9 mouse cellular contexts compared by ENCODE assay signal in genomic region chr10:24797246-24797645, GRCm38 (mm10). TPM values are rescaled to one million over a fixed set of nuclear protein-coding genes. Genes with fewer than 3 reads are reported as not detected.
DNase-seq lines count a peak whose midpoint lies in the region; ATAC-seq and TF ChIP-seq lines count a peak whose summit lies in the region.
"Had no signal": no experiment of that assay in that cellular context is flagged by ENCODE, and none has a peak within 500 bp of the region (broad histone marks: within the 10 kb centered on the region; RNA-seq: fewer than 3 reads in every experiment).

No protein-coding gene starts in this region.

- TF ChIP-seq EP300 in liver, postnatal 0 days (IDR thresholded peaks at IDR 0.05; ENCODE audit: low read depth): no peak

- H3K4me1 ChIP-seq in neural tube, embryonic 15.5 days: no peaks in the 10 kb centered on the region
- no peaks in the 10 kb centered on the region for H3K4me1 ChIP-seq in liver, postnatal 0 days (ENCODE audit: insufficient read depth)
- H3K4me1 ChIP-seq: heart, embryonic 13.5 days had no signal

- H3K4me3 ChIP-seq in neural tube, embryonic 15.5 days (replicated peaks): no peak overlapping the region
- H3K4me3 ChIP-seq in liver, postnatal 0 days (ENCODE audit: low read depth, low read length): no peak overlapping the region
- H3K4me3 ChIP-seq: heart, embryonic 13.5 days had no signal

- no peaks in the 10 kb centered on the region for H3K9me3 ChIP-seq in neural tube, embryonic 15.5 days (replicated peaks)
- no peaks in the 10 kb centered on the region for H3K9me3 ChIP-seq in liver, postnatal 0 days (ENCODE audit: low read length)

- no peak overlapping the region for H3K9ac ChIP-seq in neural tube, embryonic 15.5 days (replicated peaks)
- no peak overlapping the region for H3K9ac ChIP-seq in liver, postnatal 0 days (replicated peaks)
- H3K9ac ChIP-seq: heart, embryonic 13.5 days had no signal

- no peaks in the 10 kb centered on the region for H3K27me3 ChIP-seq in neural tube, embryonic 15.5 days (replicated peaks)
- no peaks in the 10 kb centered on the region for H3K27me3 ChIP-seq in liver, postnatal 0 days (ENCODE audit: insufficient read depth, low read length)
- H3K27me3 ChIP-seq: heart, embryonic 13.5 days had no signal

- peak; percentile 92 for TF ChIP-seq CTCF in liver, postnatal 0 days (IDR thresholded peaks at IDR 0.05; ENCODE audit: low read depth)

- no peak overlapping the region for H3K4me2 ChIP-seq in neural tube, embryonic 15.5 days
- H3K4me2 ChIP-seq in liver, postnatal 0 days (ENCODE audit: low read depth, low read length): no peak overlapping the region
- H3K4me2 ChIP-seq: heart, embryonic 13.5 days had no signal

- WGBS in neural tube, embryonic 15.5 days: 52% methylated on average over 5 of the region's 5 CpGs
- WGBS in liver, postnatal 0 days (ENCODE audit: insufficient replicate concordance): 54% methylated on average over 5 of the region's 5 CpGs

- H3K36me3 ChIP-seq in neural tube, embryonic 15.5 days: no peaks in the 10 kb centered on the region
- no peaks in the 10 kb centered on the region for H3K36me3 ChIP-seq in liver, postnatal 0 days (replicated peaks; ENCODE audit: insufficient read depth, low read length)
- H3K36me3 ChIP-seq: heart, embryonic 13.5 days had no signal

- no peak for ATAC-seq in neural tube, embryonic 15.5 days (ENCODE audit: low FRiP score)
- no peak for ATAC-seq in liver, postnatal 0 days

- peak; percentile 75 for DNase-seq in neural tube, embryonic 10.5 days (ENCODE audit: extremely low spot score, low spot score)
- DNase-seq in adrenal gland, postnatal 10 days: peak; percentile 84
- DNase-seq in embryo, embryonic 9.5 days (ENCODE audit: extremely low spot score): peak; percentile 52
- DNase-seq in kidney, adult 8-10 months: peak; percentile 29 to 67
- peak; percentile 82 for DNase-seq in liver, postnatal 0 days
- DNase-seq in right cerebral cortex, postnatal 10 days (ENCODE audit: low spot score in 2 of 2): peak; percentile 60 to 77
- peak; percentile 70 for DNase-seq in urinary bladder, postnatal 25 days (ENCODE audit: low spot score)

- no peak overlapping the region for H3K27ac ChIP-seq in neural tube, embryonic 15.5 days (replicated peaks)
- H3K27ac ChIP-seq in liver, postnatal 0 days (ENCODE audit: low read depth): no peak overlapping the region
- H3K27ac ChIP-seq: heart, embryonic 13.5 days had no signal

RNA-seq across cellular contexts. Expression of gene Enpp3, which starts 45.4 kb away (rescaled TPM):
- polyA plus RNA-seq in neural tube, embryonic 15.5 days (2015; fragmentation: Nextera tagmentation; extraction: Ambion mirVana): 3.7 and 4.8 TPM in 2 replicates
- 10 to 100 TPM in 1 of 2 experiments, 1 to 10 TPM in 1; 9.5 to 12.0 TPM for total RNA-seq in adrenal gland, postnatal 10 days (2021)
- polyA plus RNA-seq in liver, postnatal 0 days (2015; fragmentation: Nextera tagmentation; extraction: Ambion mirVana): 4.9 and 5.2 TPM in 2 replicates
